Mouse (Mus musculus) lung, postnatal 0 days (tissue): ENCODE results near the gene Gm6401. TPM values are rescaled to one million over a fixed set of nuclear protein-coding genes. Genes with fewer than 3 reads are reported as not detected.
"Not testable (repeated sequence)": the region's sequence is repeated elsewhere in the genome, so short reads cannot be mapped to it uniquely, and the experiment has no call there.

Source experiments
- ATAC-seq: fragments of 200-750 bp; cut with Nextera tagmentation; 2 replicates; pipeline ENCODE4 v1.8.0; 2017; ENCODE audit warnings: moderate library complexity
- DNase-seq: peaks from one replicate; pipeline ENCODE4 v3.0.0-alpha.2; 2016; ENCODE audit warnings: low spot score
- H3K27ac ChIP-seq: fragments of 300-500 bp; sonication (generic); 2 replicates; pipeline ENCODE4 v1.5.1; 2014; ENCODE audit warnings: antibody characterized with exemption, mild to moderate bottlenecking, low read length, mixed read lengths
- H3K27me3 ChIP-seq: fragments of 300-500 bp; sonication (generic); replicated peaks from 2 replicates; pipeline ENCODE4 v1.6.1; 2014; ENCODE audit warnings: low read length, mixed read lengths; ENCODE audit not compliant: insufficient read depth
- H3K36me3 ChIP-seq: fragments of 300-500 bp; sonication (generic); 2 replicates; pipeline ENCODE4 v1.6.1; 2014; ENCODE audit warnings: low read length, mixed read lengths; ENCODE audit not compliant: insufficient read depth
- H3K4me1 ChIP-seq: fragments of 300-500 bp; sonication (generic); 2 replicates; pipeline ENCODE4 v1.6.1; 2014; ENCODE audit warnings: antibody characterized with exemption, low read depth, low read length, mixed read lengths; ENCODE audit not compliant: insufficient read depth
- H3K4me2 ChIP-seq: fragments of 300-500 bp; sonication (generic); replicated peaks from 2 replicates; pipeline ENCODE4 v1.6.1; 2014; ENCODE audit warnings: low read depth, mild to moderate bottlenecking, low read length, moderate library complexity, mixed read lengths
- H3K4me3 ChIP-seq: fragments of 300-500 bp; sonication (generic); 2 replicates; pipeline ENCODE4 v1.5.1; 2014; ENCODE audit warnings: low read depth, low read length
- H3K9ac ChIP-seq: fragments of 300-500 bp; sonication (generic); replicated peaks from 2 replicates; pipeline ENCODE4 v1.6.1; 2014; ENCODE audit warnings: low read depth, mild to moderate bottlenecking
- H3K9me3 ChIP-seq: fragments of 300-500 bp; sonication (generic); 2 replicates; pipeline ENCODE4 v1.6.1; 2016; ENCODE audit warnings: low read length, mixed read lengths
- WGBS: fragments of 180-500 bp; shearing (Covaris S2); extraction: QIAGEN DNeasy Blood & Tissue Kit; methylation state at CpG from one replicate; pipeline ENCODE4 v1.1.7; 2014; 5-methylcytosine and 5-hydroxymethylcytosine counted together
- polyA plus RNA-seq: library from polyadenylated mRNA; unstranded; fragments of >200 nt; fragmentation: Nextera tagmentation; extraction: Ambion mirVana; gene quantifications from 2 replicates; pipeline ENCODE4 v1.2.1, GENCODE M21; 2015

The Gm6401 gene
- polyA plus RNA-seq = not detected in 2 replicates

DNA sequence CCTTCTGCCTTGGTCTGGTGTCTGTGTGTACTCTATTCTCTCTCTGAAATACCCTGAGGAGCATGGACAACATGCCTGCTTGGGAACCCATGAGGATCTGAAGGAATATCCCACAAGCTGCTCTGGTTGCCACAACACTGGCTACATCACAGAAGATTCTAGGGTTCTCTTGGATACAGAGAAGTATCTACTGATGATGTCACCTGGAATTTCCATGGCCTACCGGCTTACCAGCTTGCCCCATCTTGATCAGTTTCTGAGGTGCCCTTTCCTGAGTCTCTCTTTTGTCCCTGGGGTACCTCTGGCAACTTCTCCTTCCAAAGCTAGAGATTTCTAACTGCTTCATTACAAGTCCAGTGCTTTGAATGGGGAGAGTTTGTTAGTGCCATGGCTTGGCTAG is at the start of gene Gm6401:
Gene Gm6401 (minus strand): TSS at position 101 of the 400 bp plus-strand sequence.
- H3K27ac ChIP-seq, H3K4me1 ChIP-seq: not testable (repeated sequence)
- 65% methylated on average over 1 of the region's 1 CpGs for WGBS

DNA sequence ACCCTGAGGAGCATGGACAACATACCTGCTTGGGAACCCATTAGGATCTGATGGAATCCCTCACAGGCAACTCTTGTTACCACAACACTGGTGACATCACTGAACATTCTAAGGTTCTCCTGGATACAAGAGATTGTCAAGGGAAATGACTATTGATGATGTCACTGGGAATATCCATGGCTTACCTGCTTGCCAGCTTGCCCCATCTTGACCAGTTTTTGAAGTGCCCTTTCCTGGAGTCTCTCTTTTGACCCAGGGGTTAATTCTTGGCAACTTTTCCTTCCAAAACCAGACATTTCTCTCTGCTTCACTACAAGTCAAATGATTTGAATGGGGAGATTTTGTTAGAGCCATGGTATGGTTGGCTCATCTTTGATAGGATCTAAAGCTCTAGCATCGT is 15.5 kb upstream of the Gm6401 start, which contains the start of gene Gm3543:
Gene Gm3543 (minus strand): TSS at position 101 of the 400 bp plus-strand sequence.
- not testable (repeated sequence) for H3K36me3 ChIP-seq, H3K4me2 ChIP-seq, H3K27me3 ChIP-seq, H3K9ac ChIP-seq, H3K4me3 ChIP-seq, DNase-seq, H3K27ac ChIP-seq, H3K4me1 ChIP-seq, H3K9me3 ChIP-seq, ATAC-seq
- WGBS = no CpG with 5 or more reads among the region's 1 CpGs

More for the DNA sequence above, at the start of gene Gm6401:
- not testable (repeated sequence) for H3K9ac ChIP-seq, H3K9me3 ChIP-seq, DNase-seq, H3K4me2 ChIP-seq, H3K36me3 ChIP-seq, H3K4me3 ChIP-seq, H3K27me3 ChIP-seq, ATAC-seq

DNA sequence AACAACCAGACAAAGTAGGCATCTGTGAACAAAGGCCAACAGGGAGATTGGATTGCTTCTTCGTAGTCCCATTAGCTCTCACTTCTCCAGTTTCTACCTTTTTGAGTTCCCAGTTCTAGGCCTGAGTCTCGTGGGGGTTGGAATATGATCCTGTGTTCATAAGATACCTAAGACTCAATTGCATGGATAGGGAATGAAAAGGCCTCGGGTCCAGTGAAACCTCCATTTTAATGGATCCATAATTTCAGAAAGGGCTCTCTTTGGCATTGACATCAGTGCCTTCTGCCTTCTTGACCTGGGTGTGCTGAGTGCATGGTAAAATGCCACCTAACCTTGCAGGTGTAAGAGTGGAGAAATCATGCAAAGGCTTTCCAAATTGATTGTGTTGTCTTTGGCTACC is 869 bp upstream of the Gm6401 start:
- H3K27me3 ChIP-seq, H3K9me3 ChIP-seq, H3K27ac ChIP-seq, H3K36me3 ChIP-seq, H3K4me2 ChIP-seq, H3K4me1 ChIP-seq, H3K9ac ChIP-seq, ATAC-seq, DNase-seq, H3K4me3 ChIP-seq: not testable (repeated sequence)
- 51% methylated on average over 3 of the region's 3 CpGs for WGBS

DNA sequence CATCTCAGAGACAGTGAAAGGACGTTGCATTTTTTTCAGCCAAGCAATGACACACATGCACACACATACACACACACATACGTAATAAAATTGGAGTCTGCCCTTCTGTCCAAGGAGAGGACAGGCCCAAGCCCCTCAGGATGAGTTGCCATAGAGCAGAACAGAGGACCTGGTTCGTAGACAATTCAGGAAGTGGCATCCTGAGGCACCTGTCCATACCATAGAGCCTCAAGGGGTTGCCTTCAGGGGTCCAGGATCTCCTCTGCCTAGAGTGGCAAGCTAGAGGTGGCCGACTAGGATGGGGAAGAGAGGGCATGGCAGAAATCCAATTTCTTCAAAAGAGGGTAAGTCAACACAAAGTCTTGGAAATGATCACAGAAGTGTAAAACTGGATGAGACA is 3.6 kb downstream of the Gm6401 start:
- not testable (repeated sequence) for H3K9me3 ChIP-seq, H3K9ac ChIP-seq, H3K27ac ChIP-seq, DNase-seq, H3K36me3 ChIP-seq, H3K4me2 ChIP-seq, H3K4me3 ChIP-seq, H3K4me1 ChIP-seq, H3K27me3 ChIP-seq, ATAC-seq
- WGBS = 63% methylated on average over 4 of the region's 4 CpGs

GRCm38 (mm10) chr14:41943695-41944094 is 24.0 kb downstream of the Gm6401 start, which contains the start of gene 1700024B05Rik:
Gene 1700024B05Rik, plus strand, starts transcription at chr14:41943995.
- H3K27me3 ChIP-seq, H3K4me3 ChIP-seq, H3K9ac ChIP-seq, H3K27ac ChIP-seq, H3K4me1 ChIP-seq, DNase-seq, ATAC-seq, H3K4me2 ChIP-seq, H3K36me3 ChIP-seq, H3K9me3 ChIP-seq: not testable (repeated sequence)
- WGBS = 75% methylated on average over 1 of the region's 2 CpGs

- not testable (repeated sequence) for ATAC-seq, H3K4me1 ChIP-seq, H3K9ac ChIP-seq, H3K27ac ChIP-seq, H3K36me3 ChIP-seq, H3K4me2 ChIP-seq, H3K27me3 ChIP-seq, H3K4me3 ChIP-seq, H3K9me3 ChIP-seq, DNase-seq
- WGBS = no CpG with 5 or more reads among the region's 1 CpGs
Observed at GRCm38 (mm10) chr14:41924649-41925048, 43.1 kb downstream of the Gm6401 start, which contains the start of gene 1700049E17Rik1. Gene 1700049E17Rik1, plus strand, starts transcription at chr14:41924949.

Other genes with a start within 250 kb of the Gm6401 start
- not detected in 2 replicates for gene Gm7929, start 217.3 kb downstream of the Gm6401 start, polyA plus RNA-seq
- not detected in 2 replicates for gene Gm47189, start 195.5 kb downstream of the Gm6401 start, polyA plus RNA-seq
- gene Gm7980, start 60.6 kb downstream of the Gm6401 start, polyA plus RNA-seq = not detected in 2 replicates
- not detected in 2 replicates for gene 1700049E17Rik1, start 43.0 kb downstream of the Gm6401 start, polyA plus RNA-seq
- gene 1700024B05Rik, start 23.9 kb downstream of the Gm6401 start, polyA plus RNA-seq = not detected in 2 replicates
- gene Gm3543, start 15.4 kb upstream of the Gm6401 start, polyA plus RNA-seq = not detected in 2 replicates
- not detected in 2 replicates for gene Gm7951, start 149.4 kb upstream of the Gm6401 start, polyA plus RNA-seq
- not detected in 2 replicates for gene Gm17027, start 194.7 kb upstream of the Gm6401 start, polyA plus RNA-seq
- not detected in 2 replicates for gene Gm3573, start 222.9 kb upstream of the Gm6401 start, polyA plus RNA-seq